Mouse (Mus musculus) embryonic facial prominence, embryonic 10.5 days (tissue): Measurements from ENCODE around the gene Tbx1. TPM values are rescaled to one million over a fixed set of nuclear protein-coding genes. Genes with fewer than 3 reads are reported as not detected.

Experiments
- DNase-seq: peaks from one replicate; pipeline ENCODE4 v3.0.0-alpha.2; 2017; ENCODE audit warnings: low spot score
- H3K27ac ChIP-seq: fragments of 300-500 bp; sonication (generic); replicated peaks from 2 replicates; pipeline ENCODE4 v1.5.1; 2016; ENCODE audit warnings: mild to moderate bottlenecking
- H3K27me3 ChIP-seq: fragments of 300-500 bp; sonication (generic); replicated peaks from 2 replicates; pipeline ENCODE4 v1.6.1; 2016; ENCODE audit warnings: low read depth, mild to moderate bottlenecking; ENCODE audit not compliant: poor library complexity, severe bottlenecking
- H3K36me3 ChIP-seq: fragments of 300-500 bp; sonication (generic); replicated peaks from 2 replicates; pipeline ENCODE4 v1.6.1; 2016; ENCODE audit warnings: mild to moderate bottlenecking, moderate library complexity
- H3K4me1 ChIP-seq: fragments of 300-500 bp; sonication (generic); 2 replicates; pipeline ENCODE4 v1.6.1; 2016
- H3K4me3 ChIP-seq: fragments of 300-500 bp; sonication (generic); 2 replicates; pipeline ENCODE4 v1.5.1; 2016; ENCODE audit warnings: mild to moderate bottlenecking, moderate library complexity
- H3K9me3 ChIP-seq: fragments of 300-500 bp; sonication (generic); 2 replicates; pipeline ENCODE4 v1.6.1; 2016; ENCODE audit warnings: mild to moderate bottlenecking
- WGBS: fragments of 180-500 bp; shearing (Covaris S2); methylation state at CpG from one replicate; pipeline ENCODE4 v1.1.7; 2016; 5-methylcytosine and 5-hydroxymethylcytosine counted together
- polyA plus RNA-seq: library from polyadenylated mRNA; unstranded; fragments of >200 nt; fragmentation: Nextera tagmentation; extraction: Ambion mirVana; gene quantifications from 2 replicates; pipeline ENCODE4 v1.2.1, GENCODE M21; 2016

The Tbx1 gene
- polyA plus RNA-seq, 1 experiment from 2014 or later, result 8.1 TPM

- WGBS, result 75% methylated on average over 2 of the region's 2 CpGs
- no peak for DNase-seq
- no peaks in the 10 kb centered on the region for H3K9me3 ChIP-seq
- H3K4me1 ChIP-seq, result peaks cover 43% of the 10 kb centered on the region
- no peak overlapping the region for H3K27ac ChIP-seq
- no peaks in the 10 kb centered on the region for H3K36me3 ChIP-seq
- H3K27me3 ChIP-seq, result peaks cover 82% of the 10 kb centered on the region
- no peak overlapping the region for H3K4me3 ChIP-seq
Measured at GRCm38 (mm10) chr16:18593930-18594329, 3.5 kb upstream of the Tbx1 start.

GRCm38 (mm10) chr16:18591047-18592018 is 862 bp upstream of the Tbx1 start:
- H3K27ac ChIP-seq, result no peak overlapping the region
- peaks cover 57% of the 10 kb centered on the region for H3K4me1 ChIP-seq
- no peaks in the 10 kb centered on the region for H3K9me3 ChIP-seq
- WGBS, result 1% methylated on average over 59 of the region's 59 CpGs
- no peaks in the 10 kb centered on the region for H3K36me3 ChIP-seq
- peak overlapping the region; percentile 50 for H3K4me3 ChIP-seq
- H3K27me3 ChIP-seq, result peaks cover 99% of the 10 kb centered on the region
- peak; percentile 80 for DNase-seq

GRCm38 (mm10) chr16:18589080-18589621 is 1.3 kb downstream of the Tbx1 start:
- Histone ChIP-seq H3K27me3 (peaks cover 99% of the 10 kb centered on the region), H3K4me1 (peaks cover 60% of the 10 kb centered on the region), H3K4me3 (peak overlapping the region; percentile 61), H3K27ac (no peak overlapping the region), H3K9me3 (no peaks in the 10 kb centered on the region), H3K36me3 (no peaks in the 10 kb centered on the region)
- WGBS, result 10% methylated on average over 9 of the region's 9 CpGs
- DNase-seq, result no peak

- no peaks in the 10 kb centered on the region for H3K36me3 ChIP-seq
- H3K4me1 ChIP-seq, result peaks cover 63% of the 10 kb centered on the region
- H3K27me3 ChIP-seq, result peaks cover 99% of the 10 kb centered on the region
- H3K27ac ChIP-seq, result 0 out of 2 replicates have a peak overlapping the region, but pooled peaks have one; percentile 37
- peak; percentile 59 for DNase-seq
- H3K4me3 ChIP-seq, result peak overlapping the region; percentile 61
- 2% methylated on average over 31 of the region's 31 CpGs for WGBS
- H3K9me3 ChIP-seq, result no peaks in the 10 kb centered on the region
Measured at GRCm38 (mm10) chr16:18588738-18589055, 1.8 kb downstream of the Tbx1 start.

GRCm38 (mm10) chr16:18587847-18588737 is 2.4 kb downstream of the Tbx1 start:
- Histone ChIP-seq H3K36me3 (no peaks in the 10 kb centered on the region), H3K27me3 (peaks cover 99% of the 10 kb centered on the region), H3K27ac (peak overlapping the region; percentile 37; the same call in 1 of the 2 replicates), H3K4me3 (peak overlapping the region; percentile 61), H3K4me1 (peaks cover 66% of the 10 kb centered on the region), H3K9me3 (no peaks in the 10 kb centered on the region)
- peak; percentile 64 for DNase-seq
- under 1% methylated on average over 57 of the region's 57 CpGs for WGBS

- Histone ChIP-seq H3K9me3 (no peaks in the 10 kb centered on the region), H3K4me3 (peak overlapping the region; percentile 61), H3K27me3 (peaks cover 100% of the 10 kb centered on the region), H3K27ac (peak overlapping the region; percentile 78), H3K4me1 (peaks cover 76% of the 10 kb centered on the region), H3K36me3 (no peaks in the 10 kb centered on the region)
- DNase-seq, result peak; percentile 61
- WGBS, result under 1% methylated on average over 57 of the region's 62 CpGs
Measured at GRCm38 (mm10) chr16:18586906-18587546, 3.4 kb downstream of the Tbx1 start.

GRCm38 (mm10) chr16:18586076-18586905 is 4.2 kb downstream of the Tbx1 start:
- peak; percentile 63 for DNase-seq
- Histone ChIP-seq H3K4me1 (peaks cover 76% of the 10 kb centered on the region), H3K9me3 (no peaks in the 10 kb centered on the region), H3K27ac (peak overlapping the region; percentile 78), H3K36me3 (no peaks in the 10 kb centered on the region), H3K27me3 (peaks cover 100% of the 10 kb centered on the region), H3K4me3 (peak overlapping the region; percentile 61)
- WGBS, result under 1% methylated on average over 83 of the region's 83 CpGs

- H3K27ac ChIP-seq, result peak overlapping the region; percentile 53; the same call in 1 of the 2 replicates
- peaks cover 76% of the 10 kb centered on the region for H3K4me1 ChIP-seq
- H3K4me3 ChIP-seq, result peak overlapping the region; percentile 61
- no peaks in the 10 kb centered on the region for H3K36me3 ChIP-seq
- H3K27me3 ChIP-seq, result peaks cover 100% of the 10 kb centered on the region
- peak; percentile 60 for DNase-seq
- no peaks in the 10 kb centered on the region for H3K9me3 ChIP-seq
- 2% methylated on average over 10 of the region's 10 CpGs for WGBS
Measured at GRCm38 (mm10) chr16:18585676-18586075, 4.8 kb downstream of the Tbx1 start.

GRCm38 (mm10) chr16:18584901-18585510 is 5.5 kb downstream of the Tbx1 start:
- 10% methylated on average over 10 of the region's 10 CpGs for WGBS
- H3K4me3 ChIP-seq, result peak overlapping the region; percentile 61
- H3K36me3 ChIP-seq, result no peaks in the 10 kb centered on the region
- no peaks in the 10 kb centered on the region for H3K9me3 ChIP-seq
- no peak overlapping the region for H3K27ac ChIP-seq
- peak; percentile 42 for DNase-seq
- peaks cover 69% of the 10 kb centered on the region for H3K4me1 ChIP-seq
- H3K27me3 ChIP-seq, result peaks cover 100% of the 10 kb centered on the region

GRCm38 (mm10) chr16:18583673-18584357 is 6.7 kb downstream of the Tbx1 start:
- WGBS, result 7% methylated on average over 10 of the region's 10 CpGs
- Histone ChIP-seq H3K27me3 (peaks cover 98% of the 10 kb centered on the region), H3K4me1 (peaks cover 59% of the 10 kb centered on the region), H3K36me3 (no peaks in the 10 kb centered on the region), H3K9me3 (no peaks in the 10 kb centered on the region), H3K4me3 (peak overlapping the region; percentile 61), H3K27ac (no peak overlapping the region)
- DNase-seq, result peak; percentile 39
